Mouse (Mus musculus) heart, adult 18-20 months (tissue): ENCODE data around the gene Eif3i. TPM values are rescaled to one million over a fixed set of nuclear protein-coding genes. Genes with fewer than 3 reads are reported as not detected.
"Not testable (repeated sequence)": the region's sequence is repeated elsewhere in the genome, so short reads cannot be mapped to it uniquely, and the experiment has no call there.

Experiments
- DNase-seq, 2 experiments: peaks; one replicate each; pipeline ENCODE4 v3.0.0; 2021 to 2022; ENCODE audit warnings: mixed read lengths in 1 of 2
- total RNA-seq, 2 experiments: library from RNA; stranded (reverse); gene quantifications; 2 replicates each; pipeline ENCODE4 v1.2.3; 2021

Gene Eif3i
- total RNA-seq, 2 experiments from 2014 or later = 114 to 126 TPM

GRCm38 (mm10) chr4:129576863-129577491 lies 23.5 kb downstream of the Eif3i start:
- DNase-seq = peak; percentile 69

GRCm38 (mm10) chr4:129575171-129575844 lies 25.1 kb downstream of the Eif3i start:
- DNase-seq = peak in 1 of 2 experiments; percentile 54

DNA sequence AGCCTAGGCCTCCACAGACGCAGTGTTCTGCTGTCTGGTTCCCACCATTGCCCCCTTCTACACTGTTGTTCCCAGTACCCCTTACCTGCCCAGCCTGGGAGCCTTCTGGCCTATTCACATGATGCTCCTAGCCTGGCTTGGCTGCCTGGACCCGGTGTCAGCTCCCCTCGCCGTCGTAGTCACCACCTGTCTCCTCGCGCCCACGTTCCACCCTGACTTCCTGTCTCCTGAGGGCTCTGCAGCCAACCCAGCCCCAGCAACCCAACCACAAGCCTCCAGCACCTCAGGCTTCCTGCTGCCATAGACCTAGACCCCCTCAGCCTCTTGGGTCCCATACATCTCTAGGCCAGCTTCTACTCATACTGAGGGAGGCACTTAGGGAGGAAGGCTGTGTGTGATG lies 27.0 kb downstream of the Eif3i start, which contains the start of gene Lck:
Gene Lck, minus strand, starts transcription at position 212 of the 400 bp plus-strand sequence.
- no peak for DNase-seq

DNA sequence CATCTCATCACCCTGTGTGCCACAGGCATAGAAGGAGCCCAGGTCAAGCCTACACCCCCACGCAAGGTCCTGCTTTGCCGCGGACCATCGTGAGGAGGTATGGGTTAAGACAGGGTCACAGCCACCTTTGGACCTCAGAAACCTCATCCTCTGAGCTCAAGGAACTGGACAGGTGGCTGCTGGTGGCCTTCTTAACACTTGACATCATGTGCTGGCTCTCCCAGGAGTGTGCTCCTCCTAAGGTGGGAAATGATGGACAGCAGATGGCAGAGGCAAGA lies 27.4 kb downstream of the Eif3i start:
- no peak for DNase-seq

DNA sequence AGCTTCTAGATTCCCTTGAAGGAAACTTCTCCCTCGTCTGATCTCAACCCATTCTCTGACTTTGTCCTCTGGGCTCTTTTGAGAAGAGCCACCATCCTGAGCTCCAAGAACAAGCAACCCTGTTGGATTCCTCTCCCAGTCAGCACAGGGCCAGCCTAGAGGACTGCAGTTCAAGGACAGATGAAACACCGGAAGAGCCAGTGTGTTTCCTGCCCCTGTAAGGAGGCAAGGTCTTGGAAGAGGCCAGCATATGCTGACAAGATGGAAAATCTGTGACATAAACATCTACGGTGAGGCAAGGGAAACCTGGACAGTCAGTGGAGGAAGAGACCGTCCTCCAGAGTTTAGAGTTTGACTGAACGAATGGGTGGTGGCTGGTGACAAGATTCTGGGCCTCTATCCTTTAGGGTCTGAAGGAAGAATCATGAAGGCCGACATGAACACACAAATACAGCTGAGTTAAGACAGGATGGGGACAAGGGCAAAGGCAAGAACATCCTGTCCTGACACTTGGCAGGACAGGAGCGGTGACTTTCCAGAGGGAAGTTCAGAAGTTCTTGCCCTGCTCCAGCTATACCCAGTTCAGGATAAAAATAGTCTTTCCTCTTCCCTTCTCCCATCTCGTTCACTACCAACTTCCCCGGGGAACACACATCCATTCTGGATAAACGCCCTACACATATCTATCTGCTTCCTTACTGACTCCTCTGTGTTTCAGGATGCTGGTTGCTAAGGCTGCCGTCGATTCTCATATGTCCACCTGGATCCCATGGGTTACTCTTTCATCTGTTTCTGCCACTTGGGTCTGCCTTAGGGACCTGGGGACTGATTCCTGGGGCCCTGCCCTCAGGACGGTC lies 28.0 kb downstream of the Eif3i start:
- DNase-seq = no peak

DNA sequence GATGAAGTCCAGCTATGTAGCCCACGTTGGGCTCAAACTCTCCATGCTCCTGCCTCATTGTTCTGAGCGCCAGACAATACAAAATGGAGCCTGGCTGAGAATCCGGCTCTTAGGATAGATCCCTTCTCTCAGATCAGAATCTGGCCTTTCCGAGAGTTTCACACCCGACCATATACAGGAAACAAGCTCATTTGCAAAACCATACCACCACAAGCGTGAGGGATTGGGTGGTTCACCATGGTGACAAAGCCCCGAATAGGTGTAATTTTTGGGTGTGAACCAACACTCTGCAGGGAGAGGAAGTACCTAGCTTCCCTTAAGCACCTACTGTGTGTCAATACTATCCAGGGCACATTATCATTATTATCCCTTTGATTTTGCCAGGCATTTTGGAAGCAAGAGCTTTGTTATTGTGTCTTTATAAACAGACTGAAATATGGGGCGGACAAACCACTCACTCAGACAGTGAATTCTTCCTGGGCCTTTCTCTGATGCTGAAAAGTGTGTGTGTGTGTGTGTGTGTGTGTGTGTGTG lies 28.8 kb downstream of the Eif3i start:
- DNase-seq = no peak

GRCm38 (mm10) chr4:129570028-129570427 lies 30.4 kb downstream of the Eif3i start:
- no peak for DNase-seq

GRCm38 (mm10) chr4:129568366-129568765 lies 32.1 kb downstream of the Eif3i start:
- no peak for DNase-seq

GRCm38 (mm10) chr4:129565139-129565538 lies 35.3 kb downstream of the Eif3i start:
- no peak for DNase-seq

DNA sequence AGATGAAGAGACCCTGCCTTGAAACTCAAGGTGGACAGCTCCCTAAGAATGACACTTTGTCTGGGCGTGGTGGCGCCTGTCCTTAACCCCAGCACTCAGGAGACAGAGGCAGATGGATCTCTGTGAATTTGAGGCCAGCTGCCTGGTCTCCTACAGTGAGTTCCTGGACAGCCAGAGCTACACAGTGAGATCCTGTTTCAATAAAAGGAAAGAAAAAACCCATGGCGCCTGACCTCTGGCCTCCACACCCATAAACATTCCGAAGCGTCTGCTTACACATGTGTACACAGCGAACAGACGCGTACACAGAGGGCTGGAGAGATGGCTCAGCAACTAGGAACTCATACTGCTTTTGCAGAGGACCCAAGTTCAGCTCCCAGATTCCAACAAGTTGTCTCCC lies 36.7 kb downstream of the Eif3i start:
- no peak for DNase-seq

DNA sequence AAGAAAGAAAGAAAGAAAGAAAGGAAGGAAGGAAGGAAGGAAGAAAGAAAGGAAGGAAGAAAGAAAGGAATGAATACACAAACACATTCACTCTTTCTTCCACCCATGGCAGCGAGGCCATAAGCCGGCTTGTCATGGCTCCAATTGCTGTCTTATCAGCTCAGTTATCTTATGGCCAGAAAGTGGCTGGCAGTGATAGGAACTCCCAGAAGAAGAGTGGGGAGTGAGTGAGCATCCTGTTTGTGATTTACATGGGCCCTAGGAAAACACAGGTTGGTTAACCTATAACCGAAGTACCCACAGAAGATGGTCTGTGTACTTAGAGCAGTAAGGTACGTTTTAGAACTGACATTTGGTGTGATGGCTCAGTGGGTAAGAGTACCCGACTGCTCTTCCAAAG lies 39.3 kb downstream of the Eif3i start:
- DNase-seq = no peak

DNA sequence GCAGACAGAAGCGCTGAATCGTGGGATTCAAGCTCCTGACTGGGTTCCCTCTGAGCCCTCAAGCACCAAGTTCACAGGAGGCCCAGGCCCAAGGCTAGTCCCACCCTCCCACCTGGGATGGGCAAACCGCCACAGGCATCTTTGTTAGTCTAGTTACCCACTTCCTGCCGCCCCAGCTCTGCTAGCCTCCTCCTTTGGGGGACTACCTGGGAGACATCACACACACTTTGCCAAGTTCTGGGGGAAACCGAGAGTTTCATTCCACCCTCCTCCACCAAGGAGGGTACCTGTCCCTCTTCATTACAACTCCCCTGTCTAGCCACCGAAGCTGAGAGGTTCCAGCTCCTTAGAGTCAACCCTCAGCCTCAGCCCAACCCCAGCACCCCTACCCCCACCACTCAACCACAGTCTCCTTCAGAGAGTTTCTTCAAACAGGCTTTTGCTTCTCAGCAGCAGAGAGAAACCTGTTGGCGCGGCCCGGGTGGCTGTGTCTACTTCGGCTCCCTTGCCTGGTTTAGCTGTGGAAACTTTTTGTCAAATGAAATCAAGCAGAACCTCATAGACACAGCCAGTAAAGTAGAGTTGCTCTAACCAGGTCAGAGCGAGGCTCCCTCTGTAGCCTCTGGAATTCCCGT lies 42.0 kb downstream of the Eif3i start:
- peak in 1 of 2 experiments; percentile 22 for DNase-seq

DNA sequence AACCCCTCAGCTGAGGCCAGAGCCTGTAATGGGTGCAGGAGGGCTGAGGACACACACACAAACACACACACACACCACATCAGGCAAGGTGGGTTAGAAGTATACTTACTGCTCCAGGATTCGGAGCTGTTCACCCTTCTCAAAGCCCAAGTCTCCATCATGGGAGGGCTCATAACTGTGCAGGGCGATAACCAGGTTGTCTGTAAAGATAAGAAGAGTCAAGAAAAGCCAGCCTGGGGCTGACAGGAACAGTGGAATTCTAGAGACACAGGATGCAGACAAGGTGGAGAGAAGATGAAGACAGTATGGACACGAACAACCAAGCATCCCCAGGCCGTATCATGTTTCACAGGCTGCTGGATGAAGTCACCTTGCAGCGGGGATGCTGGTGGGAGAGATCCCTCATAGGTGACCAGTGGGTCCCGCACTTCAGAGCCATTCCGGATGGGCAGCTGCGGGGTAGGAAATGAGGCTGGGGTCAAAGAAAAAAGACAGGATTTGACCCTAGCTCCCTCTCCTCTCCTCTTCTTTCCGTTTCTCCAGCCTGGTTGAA lies 43.1 kb downstream of the Eif3i start:
- no peak for DNase-seq

DNA sequence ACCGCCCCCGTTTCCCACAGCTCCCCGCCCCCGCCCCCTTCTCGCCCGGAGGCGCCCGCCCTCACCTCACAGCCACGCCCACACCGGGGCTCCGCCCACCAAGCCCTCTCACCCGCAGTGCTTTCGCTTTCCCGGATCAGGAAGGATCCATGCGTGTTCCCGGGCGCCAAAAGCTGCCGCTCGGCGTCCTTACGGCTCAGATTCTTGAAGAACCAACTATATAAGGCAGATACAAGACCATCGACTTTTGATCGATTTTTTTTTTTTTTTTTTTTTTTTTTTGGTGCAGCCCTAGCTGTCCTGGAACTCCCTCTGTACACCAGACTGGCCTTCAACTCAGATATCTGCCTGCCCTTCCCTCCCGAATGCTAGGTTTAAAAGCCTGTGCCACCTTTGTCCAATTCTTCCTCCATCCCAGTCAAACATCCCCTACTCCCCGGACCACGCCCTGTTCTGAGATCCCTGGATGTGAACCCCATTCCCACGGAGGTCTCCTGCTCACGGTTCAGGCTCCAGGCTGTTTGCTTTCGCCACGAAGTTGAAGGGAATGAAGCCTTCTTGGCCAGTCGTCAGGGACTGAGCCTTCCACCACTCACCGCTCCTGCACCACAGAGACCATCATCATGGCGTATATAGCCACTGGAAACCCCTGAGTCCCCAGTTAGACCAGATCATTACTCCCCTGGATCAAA lies 43.8 kb downstream of the Eif3i start:
- peak; percentile 93 to 95 for DNase-seq

DNA sequence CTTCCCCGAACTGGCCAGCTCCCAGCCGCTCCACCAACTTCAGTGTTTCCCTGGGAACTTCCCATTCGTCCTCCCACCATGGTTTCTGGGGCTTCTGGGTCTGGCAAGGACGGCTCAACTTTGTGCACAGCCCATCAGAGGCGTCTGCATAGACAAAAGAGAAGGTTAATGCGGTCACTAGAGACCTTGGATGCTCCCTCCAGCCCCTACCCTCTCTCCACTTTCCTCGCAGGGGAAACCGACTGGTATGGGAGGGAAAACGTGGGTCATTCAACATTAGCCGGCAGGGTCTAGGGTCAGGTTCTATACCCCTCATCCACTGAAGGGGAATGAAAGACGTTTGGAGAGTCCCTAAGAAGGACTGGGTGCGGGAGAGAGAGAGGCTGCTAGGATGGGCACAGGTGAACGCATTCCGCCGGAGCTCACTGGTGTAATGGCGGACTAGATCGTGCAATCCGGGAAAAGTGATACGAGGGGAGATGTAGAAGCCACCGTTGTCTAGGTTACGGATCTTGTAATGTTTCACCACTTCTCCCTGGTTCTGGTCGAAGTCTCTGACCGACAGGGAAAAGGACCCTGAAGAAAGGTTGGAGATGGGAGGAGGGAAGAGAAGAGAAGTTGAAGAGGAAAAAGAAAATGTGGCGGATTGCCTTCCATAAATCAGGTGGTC lies 44.5 kb downstream of the Eif3i start:
- DNase-seq = no peak

GRCm38 (mm10) chr4:129555421-129555861 lies 45.0 kb downstream of the Eif3i start:
- DNase-seq = peak in 1 of 2 experiments; percentile 53

- DNase-seq = not testable (repeated sequence)
Observed at GRCm38 (mm10) chr4:129554512-129554911, 45.9 kb downstream of the Eif3i start.

DNA sequence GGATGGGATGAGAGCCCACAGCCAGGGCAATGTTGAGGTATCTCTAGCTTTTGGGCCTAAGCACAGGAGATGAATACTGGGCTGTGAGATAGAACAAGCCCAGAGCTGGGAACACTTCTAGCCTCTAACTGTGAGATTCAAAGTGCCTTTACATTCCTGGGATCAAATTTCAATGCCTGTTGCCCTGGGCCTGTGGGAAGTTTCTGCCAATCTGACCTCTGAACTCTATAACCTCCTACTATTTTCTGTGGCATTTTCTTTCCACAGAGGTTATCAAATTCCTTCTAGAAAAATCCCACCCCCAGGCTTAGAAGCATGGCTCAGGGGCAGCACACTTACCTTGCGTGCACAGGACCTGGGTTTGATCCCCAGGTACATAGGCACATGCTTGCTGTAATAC lies 50.2 kb downstream of the Eif3i start:
- no peak for DNase-seq

DNA sequence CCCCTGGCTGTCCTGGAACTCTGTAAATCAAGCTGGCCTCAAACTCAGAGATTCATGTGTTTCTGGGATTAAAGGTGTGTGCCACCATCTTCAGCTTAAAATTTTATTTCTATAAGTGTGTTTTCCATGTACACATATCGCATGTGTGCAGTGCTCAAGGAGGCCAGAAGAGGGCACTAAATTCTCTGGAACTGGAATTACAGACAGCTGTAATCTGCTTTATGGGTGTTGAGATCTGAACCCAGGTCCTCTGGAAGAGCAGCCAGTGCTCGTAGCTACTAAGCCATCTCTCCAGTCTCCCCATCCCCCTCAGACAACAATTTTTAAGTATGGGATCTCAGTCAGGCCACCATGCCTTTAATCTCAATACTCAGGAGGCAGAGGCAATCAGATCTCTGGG lies 51.1 kb downstream of the Eif3i start:
- peak in 1 of 2 experiments; percentile 49 for DNase-seq

GRCm38 (mm10) chr4:129547631-129548030 lies 52.8 kb downstream of the Eif3i start:
- DNase-seq = not testable (repeated sequence)

DNA sequence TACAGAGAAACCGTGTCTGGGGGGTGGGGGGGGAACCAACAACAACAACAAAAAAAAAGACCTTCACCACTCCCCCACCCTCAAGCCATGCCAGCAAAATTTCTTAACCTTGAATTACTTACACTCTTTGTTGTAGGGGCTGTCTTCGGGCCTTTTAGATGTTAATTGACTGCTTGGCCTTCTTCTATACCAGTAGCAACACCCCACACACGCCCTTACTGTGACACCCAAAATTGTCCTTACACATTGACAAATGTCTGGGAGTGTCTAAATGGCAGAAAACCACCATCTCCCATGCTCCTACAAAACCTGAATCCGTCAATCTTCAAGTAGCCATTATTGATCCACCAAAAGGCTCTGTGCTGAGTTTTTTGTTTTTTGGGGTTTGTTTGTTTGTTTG lies 56.3 kb downstream of the Eif3i start:
- no peak for DNase-seq
